Mouse (Mus musculus): ENCODE measurements at regions not wholly inside any gene's neighbourhood (a gene's known extent, or its start where the extent isn't known, plus 50 kb on each side); places are given as distances from the start of the nearest gene placed in this dataset.
A peak's percentile ranks its signal among the peaks of the same experiment; 100 is the strongest.

DNA sequence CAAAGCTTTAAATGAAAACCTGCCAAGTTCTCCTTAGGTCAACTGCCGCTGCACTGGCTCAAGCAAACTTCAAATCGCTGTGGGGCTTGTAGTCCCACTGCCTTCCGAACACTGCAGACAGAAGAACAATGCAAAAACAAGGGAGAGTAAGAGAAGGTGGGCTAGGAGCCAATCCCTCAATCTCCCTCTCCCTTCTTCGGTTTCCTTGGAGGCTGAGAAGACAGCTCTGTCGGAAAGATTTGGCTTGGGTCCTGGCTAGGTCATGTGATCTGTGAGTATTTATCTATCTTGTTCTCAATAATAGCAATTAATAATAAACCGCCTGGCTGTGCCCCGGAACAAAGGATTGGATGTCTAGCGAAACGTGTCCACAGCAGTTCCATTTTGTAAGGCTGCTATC, 147.6 kb downstream of the Gas1 start:
- no peak overlapping the region for H3K4me2 ChIP-seq
- no peaks in the 10 kb centered on the region for H3K9me3 ChIP-seq (ENCODE audit: control insufficient read depth, low read length)
- H3K4me3 ChIP-seq (ENCODE audit: low read depth, low read length): no peak overlapping the region
- no peaks in the 10 kb centered on the region for H3K4me1 ChIP-seq (ENCODE audit: control insufficient read depth, insufficient read depth, low read length)
- DNase-seq (ENCODE audit: low spot score, missing footprints) (no peak), ATAC-seq (ENCODE audit: low FRiP score) (no peak)
- no peak overlapping the region for H3K27ac ChIP-seq (ENCODE audit: low read depth, low read length)
- H3K27me3 ChIP-seq (ENCODE audit: control insufficient read depth, insufficient read depth, low read length): no peaks in the 10 kb centered on the region
- WGBS: 94% methylated on average over 9 of the region's 9 CpGs
- no peak overlapping the region for H3K9ac ChIP-seq (ENCODE audit: low read length)
- H3K36me3 ChIP-seq (ENCODE audit: control insufficient read depth, insufficient read depth, low read length): no peaks in the 10 kb centered on the region

DNA sequence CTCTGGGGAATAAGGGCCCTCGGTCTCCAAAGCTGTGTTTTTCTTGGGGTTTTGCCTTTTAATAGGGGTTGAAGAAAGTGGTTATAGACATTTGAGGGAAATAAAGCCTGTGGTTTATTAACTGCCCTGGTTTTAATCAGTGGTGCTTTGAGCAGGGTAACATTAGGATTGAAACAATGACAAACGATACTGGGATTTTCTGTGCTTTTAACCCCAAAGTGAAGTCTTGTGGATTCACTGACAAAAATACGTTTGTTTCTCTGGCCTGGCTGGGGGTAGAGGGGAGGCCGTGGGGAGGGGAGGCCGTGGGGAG, 157.0 kb downstream of the Gas1 start:
- Histone ChIP-seq H3K27me3 (ENCODE audit: control insufficient read depth, insufficient read depth, low read length) (no peaks in the 10 kb centered on the region), H3K9ac (ENCODE audit: low read length) (no peak overlapping the region)
- DNase-seq (ENCODE audit: low spot score, missing footprints): no peak

DNA sequence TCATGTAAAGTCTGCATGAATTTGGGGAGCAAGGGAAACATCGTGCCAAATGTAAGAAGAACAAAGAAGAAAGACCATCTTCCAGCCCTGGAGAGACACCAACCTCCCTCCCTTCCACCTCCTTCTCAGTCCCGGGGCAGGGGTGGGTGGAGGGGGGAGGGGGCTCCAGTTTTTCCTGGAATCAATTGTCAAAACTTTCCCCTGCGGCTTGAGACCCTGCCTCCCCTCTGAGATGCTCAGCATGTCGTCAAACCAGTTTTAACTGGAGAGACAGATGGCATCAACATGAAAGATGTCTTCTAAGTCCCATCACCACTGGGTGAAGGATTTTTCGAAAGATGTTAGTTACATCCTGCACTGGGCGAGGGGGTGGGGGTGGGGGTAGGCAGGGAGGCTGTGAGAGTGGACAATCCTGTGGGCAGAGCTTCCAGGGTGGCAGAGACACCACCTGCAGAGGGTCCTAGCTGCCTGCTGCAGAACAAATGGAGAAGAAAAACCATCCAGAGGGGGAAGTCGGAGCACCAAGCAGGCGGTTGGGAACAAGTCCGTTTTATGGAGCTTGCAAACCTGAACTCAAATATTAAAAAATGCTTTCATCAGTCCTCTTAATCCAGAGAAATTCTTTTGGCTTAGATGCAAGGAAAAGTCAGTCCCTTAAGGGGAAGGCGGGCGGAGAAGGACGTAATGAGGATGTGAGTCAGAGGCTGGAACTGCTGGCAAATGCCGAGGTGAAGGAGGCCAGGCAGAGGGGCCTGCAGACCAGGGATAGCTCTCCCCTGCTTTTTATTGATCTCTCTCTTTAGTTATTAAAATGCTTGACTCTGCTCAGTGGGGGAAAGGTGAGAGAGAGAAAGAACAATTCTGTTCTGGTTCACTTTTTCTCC, 157.6 kb downstream of the Gas1 start:
- H3K27ac ChIP-seq (ENCODE audit: low read depth, low read length): no peak overlapping the region
- 29% methylated on average over 13 of the region's 13 CpGs for WGBS
- no peak for ATAC-seq (ENCODE audit: low FRiP score)
- H3K4me2 ChIP-seq: no peak overlapping the region
- DNase-seq (ENCODE audit: low spot score, missing footprints): no peak
- H3K9ac ChIP-seq (ENCODE audit: low read length): no peak overlapping the region
- H3K9me3 ChIP-seq (ENCODE audit: control insufficient read depth, low read length): no peaks in the 10 kb centered on the region
- no peaks in the 10 kb centered on the region; the same call in 1 of the 2 replicates for H3K4me1 ChIP-seq (ENCODE audit: control insufficient read depth, insufficient read depth, low read length)
- no peaks in the 10 kb centered on the region for H3K27me3 ChIP-seq (ENCODE audit: control insufficient read depth, insufficient read depth, low read length)
- H3K4me3 ChIP-seq (ENCODE audit: low read depth, low read length): no peak overlapping the region
- no peaks in the 10 kb centered on the region for H3K36me3 ChIP-seq (ENCODE audit: control insufficient read depth, insufficient read depth, low read length)

More for the DNA sequence above, 157.0 kb downstream of the Gas1 start:
- Histone ChIP-seq H3K27ac (ENCODE audit: low read depth, low read length) (no peak overlapping the region), H3K4me1 (ENCODE audit: control insufficient read depth, insufficient read depth, low read length) (no peaks in the 10 kb centered on the region; the same call in 1 of the 2 replicates), H3K9me3 (ENCODE audit: control insufficient read depth, low read length) (no peaks in the 10 kb centered on the region), H3K4me2 (no peak overlapping the region), H3K36me3 (ENCODE audit: control insufficient read depth, insufficient read depth, low read length) (no peaks in the 10 kb centered on the region), H3K4me3 (ENCODE audit: low read depth, low read length) (no peak overlapping the region)
- no peak for ATAC-seq (ENCODE audit: low FRiP score)
- 27% methylated on average over 5 of the region's 5 CpGs for whole genome bisulfite sequencing

DNA sequence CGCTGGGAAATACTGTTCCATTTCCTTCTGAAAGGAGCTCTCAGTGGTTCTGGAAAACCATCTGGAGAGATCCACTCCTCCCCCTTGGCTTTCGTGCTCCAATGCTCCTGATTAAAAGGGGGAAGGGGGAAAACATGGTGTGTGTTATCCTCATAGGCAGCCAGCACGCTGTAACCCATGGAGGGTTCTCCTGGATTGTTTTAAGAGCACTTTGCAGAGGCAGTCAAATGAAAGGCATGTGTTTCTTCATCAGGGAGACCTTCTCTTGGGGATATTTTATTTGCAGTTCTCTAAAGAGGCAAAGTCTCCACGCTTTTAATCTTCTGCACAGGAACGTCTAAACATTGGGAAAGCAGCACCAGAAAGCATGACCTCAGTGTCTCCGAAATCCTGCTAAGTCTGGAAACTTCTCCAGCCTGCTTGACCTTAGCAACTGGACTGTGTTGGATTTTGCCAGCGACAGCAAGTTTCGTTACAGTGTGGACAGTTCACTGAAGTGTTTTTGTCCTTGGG, 161.3 kb downstream of the Gas1 start:
- H3K9me3 ChIP-seq (ENCODE audit: control insufficient read depth, low read length): no peaks in the 10 kb centered on the region
- H3K4me3 ChIP-seq (ENCODE audit: low read depth, low read length): no peak overlapping the region
- H3K27ac ChIP-seq (ENCODE audit: low read depth, low read length): no peak overlapping the region
- no peaks in the 10 kb centered on the region for H3K27me3 ChIP-seq (ENCODE audit: control insufficient read depth, insufficient read depth, low read length)
- DNase-seq (ENCODE audit: low spot score, missing footprints) (no peak), ATAC-seq (ENCODE audit: low FRiP score) (no peak)
- H3K36me3 ChIP-seq (ENCODE audit: control insufficient read depth, insufficient read depth, low read length): no peaks in the 10 kb centered on the region
- no peak overlapping the region for H3K4me2 ChIP-seq
- no peak overlapping the region for H3K9ac ChIP-seq (ENCODE audit: low read length)
- WGBS: 71% methylated on average over 8 of the region's 8 CpGs
- H3K4me1 ChIP-seq (ENCODE audit: control insufficient read depth, insufficient read depth, low read length): no peaks in the 10 kb centered on the region; the same call in 1 of the 2 replicates

DNA sequence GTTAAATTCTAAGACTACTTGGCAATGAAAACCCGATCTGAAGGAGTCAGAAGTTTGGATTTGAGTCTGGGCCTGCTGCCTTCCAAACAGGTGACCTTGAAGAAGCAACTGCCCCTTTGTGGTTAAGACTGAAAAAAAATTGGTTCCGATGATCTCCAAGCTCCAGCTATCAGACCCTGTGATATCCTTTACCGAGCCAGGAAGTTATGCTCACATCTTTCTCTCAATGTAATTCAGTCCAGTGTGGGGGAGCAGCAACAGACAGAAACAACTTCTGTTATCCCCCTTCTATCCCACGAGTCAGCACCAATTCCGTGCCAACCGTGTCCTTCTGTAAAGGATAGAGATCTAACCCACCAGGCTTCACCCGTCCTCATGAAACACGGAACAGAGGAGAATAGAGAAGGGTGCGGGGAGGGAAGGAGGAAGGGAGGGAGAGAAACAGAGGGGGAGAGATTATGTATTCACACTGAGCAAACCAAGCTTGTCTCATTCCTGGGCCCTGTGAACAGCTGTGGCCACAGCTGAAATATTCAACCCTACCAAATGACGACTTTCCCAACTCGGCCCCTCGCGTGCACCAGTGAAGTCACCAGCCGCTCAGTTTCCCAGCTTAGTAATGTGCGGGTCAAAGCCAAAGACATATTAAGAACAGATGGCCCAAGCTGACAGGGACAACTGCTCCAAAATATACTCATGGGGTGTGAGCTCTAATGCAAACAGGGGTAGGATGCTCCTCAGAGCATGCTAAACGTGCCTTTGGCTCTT, 164.9 kb downstream of the Gas1 start:
- no peaks in the 10 kb centered on the region for H3K36me3 ChIP-seq (ENCODE audit: control insufficient read depth, insufficient read depth, low read length)
- no peak overlapping the region for H3K4me2 ChIP-seq
- H3K4me3 ChIP-seq (ENCODE audit: low read depth, low read length): no peak overlapping the region
- no peak overlapping the region for H3K9ac ChIP-seq (ENCODE audit: low read length)
- H3K27me3 ChIP-seq (ENCODE audit: control insufficient read depth, insufficient read depth, low read length): no peaks in the 10 kb centered on the region
- no peak overlapping the region for H3K27ac ChIP-seq (ENCODE audit: low read depth, low read length)
- no peaks in the 10 kb centered on the region for H3K9me3 ChIP-seq (ENCODE audit: control insufficient read depth, low read length)
- H3K4me1 ChIP-seq (ENCODE audit: control insufficient read depth, insufficient read depth, low read length): no peaks in the 10 kb centered on the region; the same call in 1 of the 2 replicates
- 85% methylated on average over 16 of the region's 16 CpGs for WGBS
- DNase-seq (ENCODE audit: low spot score, missing footprints): peak; percentile 69
- no peak for ATAC-seq (ENCODE audit: low FRiP score)

DNA sequence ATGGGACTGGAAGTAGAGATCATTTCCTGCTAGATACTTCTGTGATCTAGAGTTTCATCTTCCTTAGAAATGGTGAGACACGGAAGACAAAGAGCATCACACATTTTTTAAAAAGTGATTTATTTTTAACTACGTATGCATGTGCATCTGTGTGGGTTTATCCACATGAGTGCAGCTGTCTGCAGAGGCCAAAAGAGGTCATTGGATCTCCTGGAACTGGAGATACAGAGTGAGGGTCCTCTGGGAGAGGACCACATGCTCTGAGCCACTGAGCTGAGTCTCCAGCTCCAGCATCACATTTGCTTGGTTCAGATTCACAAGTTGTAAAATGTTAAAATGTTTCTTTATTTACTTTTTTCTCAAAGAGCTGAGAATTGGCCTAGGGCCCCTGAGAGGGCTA, 166.1 kb downstream of the Gas1 start:
- Histone ChIP-seq H3K4me2 (no peak overlapping the region), H3K9ac (ENCODE audit: low read length) (no peak overlapping the region), H3K4me3 (ENCODE audit: low read depth, low read length) (no peak overlapping the region), H3K4me1 (ENCODE audit: control insufficient read depth, insufficient read depth, low read length) (no peaks in the 10 kb centered on the region; the same call in 1 of the 2 replicates), H3K27me3 (ENCODE audit: control insufficient read depth, insufficient read depth, low read length) (no peaks in the 10 kb centered on the region), H3K9me3 (ENCODE audit: control insufficient read depth, low read length) (no peaks in the 10 kb centered on the region), H3K27ac (ENCODE audit: low read depth, low read length) (no peak overlapping the region), H3K36me3 (ENCODE audit: control insufficient read depth, insufficient read depth, low read length) (no peaks in the 10 kb centered on the region)
- DNase-seq (ENCODE audit: low spot score, missing footprints) (no peak), ATAC-seq (ENCODE audit: low FRiP score) (no peak)
- 87% methylated on average over 2 of the region's 2 CpGs for WGBS

DNA sequence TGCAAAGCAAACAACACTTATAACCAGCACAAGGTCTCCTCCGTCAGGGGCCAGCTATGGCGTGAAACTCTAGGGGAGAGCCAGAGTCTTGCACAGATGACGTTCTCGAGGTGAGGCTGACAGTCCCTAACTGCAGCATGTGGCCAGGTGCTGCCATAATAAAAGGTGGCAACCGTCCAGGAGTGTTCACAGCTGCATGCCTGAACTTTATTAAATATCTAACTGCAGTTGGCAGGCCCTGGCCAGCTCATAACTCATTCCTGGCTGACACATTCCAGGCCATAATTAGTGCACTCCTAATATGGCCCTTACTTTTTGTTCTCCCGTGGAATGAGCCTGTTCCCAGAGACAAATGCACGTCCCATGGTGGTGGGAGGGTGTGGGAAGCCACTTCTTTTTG, 169.6 kb downstream of the Gas1 start:
- H3K9me3 ChIP-seq (ENCODE audit: control insufficient read depth, low read length): no peaks in the 10 kb centered on the region
- 65% methylated on average over 7 of the region's 7 CpGs for WGBS
- H3K9ac ChIP-seq (ENCODE audit: low read length): no peak overlapping the region
- H3K4me2 ChIP-seq: no peak overlapping the region
- H3K27ac ChIP-seq (ENCODE audit: low read depth, low read length): no peak overlapping the region
- H3K36me3 ChIP-seq (ENCODE audit: control insufficient read depth, insufficient read depth, low read length): no peaks in the 10 kb centered on the region
- H3K4me1 ChIP-seq (ENCODE audit: control insufficient read depth, insufficient read depth, low read length): no peaks in the 10 kb centered on the region
- no peaks in the 10 kb centered on the region for H3K27me3 ChIP-seq (ENCODE audit: control insufficient read depth, insufficient read depth, low read length)
- no peak overlapping the region for H3K4me3 ChIP-seq (ENCODE audit: low read depth, low read length)
- ATAC-seq (ENCODE audit: low FRiP score): no peak
- no peak for DNase-seq (ENCODE audit: low spot score, missing footprints)

DNA sequence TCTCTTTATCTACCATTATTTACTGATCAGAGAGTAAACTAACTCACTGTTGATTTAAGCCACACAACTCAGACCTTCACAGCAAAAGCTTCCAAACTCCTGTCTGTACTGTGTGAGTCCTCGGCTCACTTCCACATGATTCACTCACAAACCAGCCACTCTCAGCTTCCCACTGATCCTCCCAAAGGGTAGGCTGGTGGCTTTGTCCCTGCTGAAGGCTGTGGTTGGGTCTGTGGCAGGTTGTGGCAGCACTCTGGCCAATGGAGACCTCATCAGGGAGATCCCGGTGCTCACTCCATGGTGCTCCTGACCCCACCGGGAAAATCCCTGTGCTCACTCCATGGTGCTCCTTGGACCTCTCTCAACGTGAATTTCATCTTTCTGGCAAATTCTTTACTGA, 170.1 kb downstream of the Gas1 start:
- WGBS: 80% methylated on average over 4 of the region's 4 CpGs
- no peaks in the 10 kb centered on the region for H3K4me1 ChIP-seq (ENCODE audit: control insufficient read depth, insufficient read depth, low read length)
- DNase-seq (ENCODE audit: low spot score, missing footprints): no peak
- no peaks in the 10 kb centered on the region for H3K9me3 ChIP-seq (ENCODE audit: control insufficient read depth, low read length)
- H3K27me3 ChIP-seq (ENCODE audit: control insufficient read depth, insufficient read depth, low read length): no peaks in the 10 kb centered on the region
- no peaks in the 10 kb centered on the region for H3K36me3 ChIP-seq (ENCODE audit: control insufficient read depth, insufficient read depth, low read length)
- no peak overlapping the region for H3K27ac ChIP-seq (ENCODE audit: low read depth, low read length)
- no peak for ATAC-seq (ENCODE audit: low FRiP score)
- H3K4me3 ChIP-seq (ENCODE audit: low read depth, low read length): no peak overlapping the region
- no peak overlapping the region for H3K9ac ChIP-seq (ENCODE audit: low read length)
- no peak overlapping the region for H3K4me2 ChIP-seq

DNA sequence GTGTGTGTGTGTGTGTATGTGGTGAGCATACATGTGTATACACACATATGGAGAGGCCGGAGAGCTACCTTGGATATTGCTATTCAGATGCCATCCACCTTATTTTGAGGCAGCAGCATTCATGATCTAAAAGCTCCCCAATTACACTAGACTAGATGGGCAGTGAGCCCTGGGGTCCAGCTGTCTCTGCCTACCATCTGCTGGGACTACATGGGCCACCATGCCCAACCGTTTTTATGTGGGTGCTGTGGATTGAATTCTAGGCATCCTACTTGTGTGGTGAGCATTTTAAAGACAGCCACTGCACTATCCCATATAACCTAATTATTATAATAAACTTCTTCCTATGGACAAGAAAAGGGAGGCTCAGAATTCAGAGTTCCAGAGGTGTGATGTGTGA, 172.6 kb downstream of the Gas1 start:
- Histone ChIP-seq H3K4me1 (ENCODE audit: control insufficient read depth, insufficient read depth, low read length) (no peaks in the 10 kb centered on the region), H3K9me3 (ENCODE audit: control insufficient read depth, low read length) (no peaks in the 10 kb centered on the region), H3K9ac (ENCODE audit: low read length) (no peak overlapping the region), H3K4me2 (no peak overlapping the region), H3K27me3 (ENCODE audit: control insufficient read depth, insufficient read depth, low read length) (no peaks in the 10 kb centered on the region), H3K4me3 (ENCODE audit: low read depth, low read length) (no peak overlapping the region), H3K27ac (ENCODE audit: low read depth, low read length) (no peak overlapping the region), H3K36me3 (ENCODE audit: control insufficient read depth, insufficient read depth, low read length) (no peaks in the 10 kb centered on the region)
- no peak for ATAC-seq (ENCODE audit: low FRiP score)
- WGBS: 84% methylated on average over 2 of the region's 2 CpGs
- peak; percentile 51 for DNase-seq (ENCODE audit: low spot score, missing footprints)
